8 mouse cellular contexts compared by ENCODE assay signal in the genomic region with DNA sequence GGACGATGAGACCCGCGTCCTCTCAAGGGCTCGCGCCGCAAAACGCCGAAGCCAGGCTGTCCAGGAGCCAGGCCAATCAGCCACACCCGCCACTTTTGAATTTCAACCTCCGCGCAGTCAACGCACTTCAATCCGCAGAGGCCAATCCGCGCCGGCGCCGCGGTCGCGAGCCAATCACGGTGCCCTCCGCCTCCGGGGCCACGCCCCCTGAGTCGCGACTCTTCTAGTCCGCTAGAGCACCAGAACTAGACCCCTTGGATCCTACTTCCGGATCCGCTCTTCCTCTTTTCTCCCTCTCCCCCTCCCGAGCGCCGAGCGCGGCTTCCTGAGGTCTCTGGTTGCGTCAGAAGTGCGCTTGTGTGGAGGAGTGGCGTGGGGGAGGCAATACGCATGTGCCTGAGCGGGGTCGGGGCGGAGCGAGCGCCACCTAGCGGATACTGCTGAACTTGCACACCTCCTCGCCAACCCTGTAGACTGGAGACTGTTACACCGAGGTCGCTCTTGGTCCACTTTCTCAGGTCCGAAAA. TPM values are rescaled to one million over a fixed set of nuclear protein-coding genes. Genes with fewer than 3 reads are reported as not detected.
A peak's percentile ranks its signal among the peaks of the same experiment; 100 is the strongest.
DNase-seq lines count a peak whose midpoint lies in the region; ATAC-seq and TF ChIP-seq lines count a peak whose summit lies in the region.

TSS of gene Kifc1 (minus strand) at position 129 of the 527 bp plus-strand sequence.

- H3K79me2 ChIP-seq in C2C12 (ENCODE audit: control insufficient read depth, insufficient read depth) (peaks cover 44% of the 10 kb centered on the region), myocyte (ENCODE audit: control insufficient read depth, insufficient read depth) (peaks cover 27% of the 10 kb centered on the region)
- H3K79me2 ChIP-seq in liver, adult 2 months (ENCODE audit: control insufficient read depth, insufficient read depth, low read length) = 0 out of 2 replicates have a peak, but pooled peaks cover 6% of the 10 kb centered on the region

- peak within 1 kb of the TSS; percentile 80 for H3K9ac ChIP-seq in heart, embryonic 11.5 days (ENCODE audit: low read depth, low read length)
- H3K9ac ChIP-seq in kidney, embryonic 16.5 days (replicated peaks; ENCODE audit: low read length) = peak within 1 kb of the TSS; percentile 73
- peak within 1 kb of the TSS; percentile 71 for H3K9ac ChIP-seq in liver, adult 2 months (ENCODE audit: low read depth, low read length)

- under 1% methylated on average over 49 of the region's 49 CpGs for WGBS in heart, embryonic 11.5 days (ENCODE audit: insufficient replicate concordance)
- under 1% methylated on average over 49 of the region's 49 CpGs for WGBS in kidney, embryonic 16.5 days
- under 1% methylated on average over 49 of the region's 49 CpGs for WGBS in liver, adult 2 months

- H3ac ChIP-seq in C2C12 (ENCODE audit: control insufficient read depth, insufficient read length, low read depth) (peak within 1 kb of the TSS; percentile 77), myocyte (ENCODE audit: control insufficient read depth, insufficient read length) (peak within 1 kb of the TSS; percentile 48)

- H3K4me3 ChIP-seq in C2C12 (ENCODE audit: insufficient read depth, poor library complexity, severe bottlenecking) (peak within 1 kb of the TSS; percentile 65), myocyte (peak within 1 kb of the TSS; percentile 44)
- H3K4me3 ChIP-seq in erythroblast, embryonic 14.5 days (replicated peaks) = peak within 1 kb of the TSS; percentile 75
- H3K4me3 ChIP-seq in heart, embryonic 11.5 days (ENCODE audit: low read depth, low read length) = peak within 1 kb of the TSS; percentile 65
- H3K4me3 ChIP-seq in kidney, embryonic 16.5 days (ENCODE audit: low read length) = peak within 1 kb of the TSS; percentile 62
- H3K4me3 ChIP-seq in liver, adult 2 months (ENCODE audit: insufficient read depth, low read depth, low read length) = peak within 1 kb of the TSS; percentile 82

- TF ChIP-seq CTCF in C2C12 (IDR thresholded peaks at IDR 0.05; ENCODE audit: control insufficient read depth, insufficient read depth, insufficient read length) = peak; percentile 96
- TF ChIP-seq CTCF in brain, embryonic 14.5 days (IDR thresholded peaks at IDR 0.05; ENCODE audit: borderline replicate concordance, extremely low read depth, insufficient read depth, insufficient read length) = peak; percentile 100
- peak; percentile 97 for TF ChIP-seq CTCF in liver, adult 2 months (IDR thresholded peaks at IDR 0.05; ENCODE audit: low read depth, low read length)

- H3K79me3 ChIP-seq in C2C12 (ENCODE audit: low read depth) = peaks cover 25% of the 10 kb centered on the region

- TF ChIP-seq POLR2A in brain, embryonic 14.5 days (IDR thresholded peaks at IDR 0.05; ENCODE audit: borderline replicate concordance, extremely low read depth, insufficient read depth, insufficient read length, poor library complexity, severe bottlenecking) = 0 out of 2 replicates have a peak, but pooled peaks have one; percentile 9
- no peak for TF ChIP-seq POLR2A in liver, adult 2 months (IDR thresholded peaks at IDR 0.05; ENCODE audit: extremely low read depth, insufficient read depth, low read length)
- TF ChIP-seq POLR2A in myocyte (IDR thresholded peaks at IDR 0.05; ENCODE audit: insufficient read length, low read depth) = peak; percentile 0

- peak within 1 kb of the TSS; percentile 65 for H3K27ac ChIP-seq in heart, embryonic 11.5 days (ENCODE audit: low read depth, low read length)
- H3K27ac ChIP-seq in kidney, embryonic 16.5 days (ENCODE audit: low read length) = peak within 1 kb of the TSS; percentile 55; the same call in 1 of the 2 replicates
- H3K27ac ChIP-seq in liver, adult 2 months (replicated peaks; ENCODE audit: insufficient read depth, low read depth, low read length) = no peak within 1 kb of the TSS

- ATAC-seq in heart, embryonic 11.5 days (replicated peaks; ENCODE audit: insufficient number of reproducible peaks, low FRiP score, low TSS enrichment) = peak; percentile 98
- ATAC-seq in kidney, embryonic 16.5 days (ENCODE audit: low FRiP score, low TSS enrichment) = peak; percentile 100

- H3K27me3 ChIP-seq in C2C12 (ENCODE audit: control insufficient read depth, insufficient read depth, insufficient read length) (no peaks in the 10 kb centered on the region), myocyte (ENCODE audit: control insufficient read depth, insufficient read depth, insufficient read length) (no peaks in the 10 kb centered on the region)
- no peaks in the 10 kb centered on the region for H3K27me3 ChIP-seq in erythroblast, embryonic 14.5 days (ENCODE audit: control insufficient read depth)
- H3K27me3 ChIP-seq in heart, embryonic 11.5 days (ENCODE audit: control insufficient read depth, insufficient read depth, low read length) = no peaks in the 10 kb centered on the region
- no peaks in the 10 kb centered on the region for H3K27me3 ChIP-seq in kidney, embryonic 16.5 days (ENCODE audit: insufficient read depth, low read length)
- H3K27me3 ChIP-seq in liver, adult 2 months (ENCODE audit: control insufficient read depth, insufficient read depth, low read length) = no peaks in the 10 kb centered on the region
- no peaks in the 10 kb centered on the region for H3K27me3 ChIP-seq in splenic B cell, adult 2 months (ENCODE audit: control insufficient read depth, insufficient read depth, low read length, poor library complexity, severe bottlenecking)

- peak; percentile 100 for DNase-seq in brain, embryonic 14.5 days (ENCODE audit: low read depth)
- peak; percentile 96 for DNase-seq in liver, adult 2 months (ENCODE audit: extremely low read depth, low read depth, low spot score)
- DNase-seq in splenic B cell, adult 2 months (ENCODE audit: low read depth, low spot score) = peak; percentile 100

- H3K36me3 ChIP-seq in C2C12 (ENCODE audit: control insufficient read depth, insufficient read depth) = peaks cover 8% of the 10 kb centered on the region
- peaks cover 36% of the 10 kb centered on the region for H3K36me3 ChIP-seq in erythroblast, embryonic 14.5 days (ENCODE audit: control insufficient read depth)
- H3K36me3 ChIP-seq in heart, embryonic 11.5 days (ENCODE audit: control insufficient read depth, insufficient read depth, low read length) = peaks cover 7% of the 10 kb centered on the region
- H3K36me3 ChIP-seq in kidney, embryonic 16.5 days (ENCODE audit: insufficient read depth, low read length) = peaks cover 8% of the 10 kb centered on the region; the same call in 1 of the 2 replicates
- no peaks in the 10 kb centered on the region for H3K36me3 ChIP-seq in liver, adult 2 months (ENCODE audit: control insufficient read depth, insufficient read depth, low read length)
- H3K36me3 ChIP-seq in myocyte (ENCODE audit: control insufficient read depth, insufficient read depth) = no peaks in the 10 kb centered on the region
- H3K36me3 ChIP-seq in splenic B cell, adult 2 months (ENCODE audit: control insufficient read depth, insufficient read depth, low read length, poor library complexity, severe bottlenecking) = no peaks in the 10 kb centered on the region

- H3K4me1 ChIP-seq in erythroblast, embryonic 14.5 days (ENCODE audit: control insufficient read depth) = peaks cover 26% of the 10 kb centered on the region
- H3K4me1 ChIP-seq in heart, embryonic 11.5 days (ENCODE audit: control insufficient read depth, insufficient read depth, low read length) = peaks cover 7% of the 10 kb centered on the region; the same call in 1 of the 2 replicates
- H3K4me1 ChIP-seq in kidney, embryonic 16.5 days (ENCODE audit: insufficient read depth, low read length) = peaks cover 10% of the 10 kb centered on the region
- H3K4me1 ChIP-seq in liver, adult 2 months (ENCODE audit: control insufficient read depth, insufficient read depth, low read length) = no peaks in the 10 kb centered on the region; the same call in 1 of the 2 replicates

- no peaks in the 10 kb centered on the region for H3K9me3 ChIP-seq in erythroblast, embryonic 14.5 days (ENCODE audit: control insufficient read depth, low read length)
- H3K9me3 ChIP-seq in heart, embryonic 11.5 days (replicated peaks; ENCODE audit: control insufficient read depth, low read length) = no peaks in the 10 kb centered on the region
- no peaks in the 10 kb centered on the region for H3K9me3 ChIP-seq in kidney, embryonic 16.5 days (ENCODE audit: low read length)

- H3K4me2 ChIP-seq in heart, embryonic 11.5 days = peak within 1 kb of the TSS; percentile 60
- peak within 1 kb of the TSS; percentile 63 for H3K4me2 ChIP-seq in kidney, embryonic 16.5 days (replicated peaks; ENCODE audit: low read depth, low read length)
- peak within 1 kb of the TSS; percentile 70 for H3K4me2 ChIP-seq in myocyte (ENCODE audit: low read depth)

TF ChIP-seq in C2C12, 6 proteins besides CTCF, POLR2A, EP300 and RAD21:
- TF ChIP-seq MAX (IDR thresholded peaks at IDR 0.05) = peak; percentile 89
- TF ChIP-seq USF1 (IDR thresholded peaks at IDR 0.05; ENCODE audit: low read depth) = no peak
- TF ChIP-seq FOSL1 (IDR thresholded peaks at IDR 0.05; ENCODE audit: insufficient read depth, low read length, poor library complexity, severe bottlenecking) = no peak
- no peak for TF ChIP-seq MYOD1 (IDR thresholded peaks at IDR 0.05; ENCODE audit: control insufficient read depth, insufficient read length, low read depth)
- TF ChIP-seq CEBPB (IDR thresholded peaks at IDR 0.05; ENCODE audit: low read depth) = peak; percentile 77
- TF ChIP-seq MYOG (IDR thresholded peaks at IDR 0.05; ENCODE audit: control insufficient read depth, extremely low read depth, insufficient read length) = no peak

TF ChIP-seq in myocyte, 11 proteins besides CTCF, POLR2A, EP300 and RAD21 (continues in another document):
- peak; percentile 70 for TF ChIP-seq CEBPB (IDR thresholded peaks at IDR 0.05; ENCODE audit: insufficient read depth, poor library complexity, severe bottlenecking)
- TF ChIP-seq POLR2AphosphoS2 (IDR thresholded peaks at IDR 0.05; ENCODE audit: insufficient read length, low read depth) = peak; percentile 65
- peak in 1 of 3 experiments; percentile 41 for TF ChIP-seq MYOG (IDR thresholded peaks at IDR 0.05; ENCODE audit: control insufficient read depth in 1 of 3, insufficient read depth in 1 of 3, insufficient read length in 2 of 3, low read depth in 2 of 3)
- TF ChIP-seq USF1 (IDR thresholded peaks at IDR 0.05; ENCODE audit: low read depth) = no peak
- peak in 1 of 3 experiments; percentile 19 for TF ChIP-seq MYOD1 (IDR thresholded peaks at IDR 0.05; ENCODE audit: control insufficient read depth in 1 of 3, insufficient read length in 2 of 3, low read depth in 2 of 3)
- TF ChIP-seq TCF12 (IDR thresholded peaks at IDR 0.05; ENCODE audit: insufficient read depth, poor library complexity, severe bottlenecking) = no peak
- TF ChIP-seq E2F4 (IDR thresholded peaks at IDR 0.05; ENCODE audit: insufficient read depth) = peak; percentile 90

RNA-seq across cellular contexts. Expression of gene Kifc1, which starts in this region (rescaled TPM):
- polyA plus RNA-seq in C2C12 (2012; fragmentation: generic; extraction: Trizol) (68.6 TPM), myocyte (2012; fragmentation: generic; extraction: Trizol) (32.2 TPM)
- polyA plus RNA-seq in brain, embryonic 14.5 days (2012; rRNA removed) = 18.5 and 32.3 TPM in 2 replicates
- polyA plus RNA-seq in erythroblast, embryonic 14.5 days (2012) = 24.3 and 25.8 TPM in 2 replicates
- 8.1 and 11.8 TPM in 2 replicates for polyA plus RNA-seq in heart, embryonic 11.5 days (2014; fragmentation: Nextera tagmentation; extraction: Ambion mirVana)
- polyA plus RNA-seq in kidney, embryonic 16.5 days (2015; fragmentation: Nextera tagmentation; extraction: Ambion mirVana) = 9.6 and 10.5 TPM in 2 replicates
- total RNA-seq in liver, adult 2 months (2014; rRNA removed) = 0.18 and 1.2 TPM in 2 replicates
- 0.20 and 0.31 TPM in 2 replicates for polyA plus RNA-seq in liver, adult 2 months (2012; rRNA removed)
